Mouse (Mus musculus) yolk sac, embryonic 10.5 days (tissue): ENCODE results near the gene Gm49450.

Source experiments
- DNase-seq: peaks from one replicate; pipeline ENCODE4 v3.0.0-alpha.2; 2017; ENCODE audit warnings: low spot score

Gm49450 gene

DNA sequence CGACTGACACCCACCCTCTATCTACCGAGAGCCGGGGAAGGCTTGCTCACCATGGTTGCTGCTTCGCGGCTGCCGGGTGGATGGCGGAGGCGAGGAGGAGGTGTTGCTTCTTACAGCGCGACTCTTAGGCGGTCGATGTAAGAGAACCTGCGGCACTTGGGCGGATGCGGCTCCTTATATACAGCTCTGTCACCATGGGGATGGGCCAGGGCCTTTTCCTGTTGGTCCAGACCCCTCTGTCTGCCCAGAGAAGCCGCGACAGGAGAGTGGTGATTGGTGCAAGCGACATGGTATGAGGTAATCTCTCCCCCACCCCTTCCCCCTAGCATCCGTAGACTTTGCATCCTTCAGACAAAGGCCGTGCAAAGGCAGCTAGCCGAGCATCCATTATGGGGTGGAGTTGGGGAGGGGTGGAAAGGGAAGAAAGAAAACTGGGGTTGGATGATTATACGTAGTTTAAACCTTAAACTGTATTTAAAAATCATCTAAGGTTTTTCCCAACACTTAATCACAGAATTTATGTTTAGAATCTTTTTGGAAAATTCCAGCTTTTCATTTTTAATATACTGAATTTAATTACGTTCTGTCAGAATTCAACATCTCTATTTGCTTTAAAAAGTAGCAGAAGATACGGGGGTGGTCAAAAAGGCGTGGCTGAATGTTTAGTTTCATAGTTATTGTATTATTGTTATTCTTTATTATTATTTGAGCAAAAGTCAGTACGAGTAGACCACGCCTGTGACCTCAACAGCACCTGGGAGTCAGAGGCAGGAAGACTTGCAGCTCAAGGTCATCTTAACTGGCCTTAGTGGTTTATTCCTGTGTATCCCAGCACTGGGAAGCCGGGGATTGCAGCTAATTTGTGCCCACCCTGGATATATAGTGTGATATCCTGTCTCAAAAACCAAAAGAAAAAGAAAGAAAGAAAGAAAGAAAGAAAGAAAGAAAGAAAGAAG is at the start of gene Gm49450, which contains the start of gene Tuba1a:
Gene Gm49450 (minus strand): TSS at position 151 of the 956 bp plus-strand sequence.
Gene Tuba1a (minus strand): TSS at position 303 of the 956 bp plus-strand sequence.
- peak; percentile 92 for DNase-seq

- DNase-seq: peak; percentile 68
These were observed 48.1 kb upstream of the Gm49450 start for GRCm38 (mm10) chr15:99001451-99001931.

DNA sequence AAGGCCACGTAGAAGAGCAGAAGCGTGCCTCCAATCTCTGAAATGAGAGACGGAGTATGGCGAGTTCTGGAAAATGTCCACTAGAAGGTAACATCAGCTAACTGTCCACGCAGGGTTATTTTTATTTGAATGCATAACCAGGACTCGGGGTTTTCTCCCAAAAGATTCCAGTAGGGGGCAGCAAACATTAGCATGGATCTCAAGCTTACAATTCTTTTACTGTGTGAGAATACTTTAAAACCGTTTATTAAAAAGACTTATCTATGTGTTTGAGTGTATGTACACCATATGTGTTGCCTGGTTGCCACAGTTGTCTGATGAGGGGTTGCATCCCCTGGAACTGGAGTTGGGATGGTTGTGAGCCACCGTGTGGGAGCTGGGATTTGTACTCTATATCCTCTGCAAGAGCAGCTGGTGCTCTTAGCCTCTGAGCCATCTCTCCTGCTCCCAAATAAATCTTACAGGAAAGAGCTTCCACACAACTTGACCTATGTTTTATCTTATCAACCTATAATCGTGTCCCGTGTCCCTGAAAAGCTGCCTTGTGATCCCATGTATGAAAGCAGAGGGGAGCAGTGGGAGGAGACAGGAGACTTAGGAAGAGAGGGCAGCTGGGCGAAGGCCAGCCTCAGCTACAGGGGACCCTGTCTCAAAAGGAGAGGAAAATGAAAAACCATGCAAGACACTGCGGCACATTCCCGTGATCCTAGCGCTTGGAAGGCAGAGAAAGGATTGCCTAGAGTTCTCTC is 47.4 kb upstream of the Gm49450 start:
- peak; percentile 42 for DNase-seq

GRCm38 (mm10) chr15:98998775-98999157 is 45.4 kb upstream of the Gm49450 start:
- no peak for DNase-seq

GRCm38 (mm10) chr15:98997938-98998774 is 44.8 kb upstream of the Gm49450 start:
- no peak for DNase-seq

DNA sequence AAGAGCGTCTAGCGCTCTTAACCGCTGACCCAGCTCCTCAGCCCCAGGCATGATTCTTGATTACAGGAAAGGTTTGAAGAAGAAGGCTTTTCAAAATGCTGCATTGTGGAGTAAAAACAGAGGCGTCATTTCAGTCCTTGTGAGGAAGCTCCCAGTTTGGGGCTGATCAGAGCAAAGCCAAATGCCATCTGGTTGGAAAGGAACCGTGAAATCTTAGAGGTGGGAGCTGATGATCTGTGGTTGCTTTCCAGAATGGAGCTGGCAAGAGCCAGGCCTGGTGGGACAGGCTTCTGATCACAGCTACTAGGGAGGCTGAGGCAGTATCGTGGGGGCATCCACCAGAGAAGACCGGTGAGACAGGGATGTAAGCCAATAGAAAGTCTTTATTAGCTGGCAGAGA is 43.5 kb upstream of the Gm49450 start:
- DNase-seq: no peak

GRCm38 (mm10) chr15:98994957-98995520 is 41.7 kb upstream of the Gm49450 start:
- DNase-seq: no peak

DNA sequence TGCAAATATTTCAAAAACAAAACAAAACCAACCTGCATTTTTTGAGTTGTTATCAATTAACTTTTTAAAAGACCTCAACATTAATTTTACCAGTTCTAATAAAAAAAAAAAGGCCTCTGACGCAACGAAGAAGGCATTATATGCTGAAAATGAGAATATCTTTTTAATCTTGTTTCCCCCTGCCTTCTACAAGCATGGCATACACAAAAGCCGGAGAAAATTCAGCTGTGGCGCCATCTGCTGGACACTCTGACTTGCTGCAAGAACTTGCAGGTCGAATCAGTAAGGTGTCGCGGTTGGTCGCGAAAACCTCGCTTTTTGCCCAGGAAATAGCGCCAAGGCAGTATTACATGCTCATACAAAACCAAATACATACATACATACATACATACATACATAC is 40.5 kb upstream of the Gm49450 start:
- peak; percentile 83 for DNase-seq

DNA sequence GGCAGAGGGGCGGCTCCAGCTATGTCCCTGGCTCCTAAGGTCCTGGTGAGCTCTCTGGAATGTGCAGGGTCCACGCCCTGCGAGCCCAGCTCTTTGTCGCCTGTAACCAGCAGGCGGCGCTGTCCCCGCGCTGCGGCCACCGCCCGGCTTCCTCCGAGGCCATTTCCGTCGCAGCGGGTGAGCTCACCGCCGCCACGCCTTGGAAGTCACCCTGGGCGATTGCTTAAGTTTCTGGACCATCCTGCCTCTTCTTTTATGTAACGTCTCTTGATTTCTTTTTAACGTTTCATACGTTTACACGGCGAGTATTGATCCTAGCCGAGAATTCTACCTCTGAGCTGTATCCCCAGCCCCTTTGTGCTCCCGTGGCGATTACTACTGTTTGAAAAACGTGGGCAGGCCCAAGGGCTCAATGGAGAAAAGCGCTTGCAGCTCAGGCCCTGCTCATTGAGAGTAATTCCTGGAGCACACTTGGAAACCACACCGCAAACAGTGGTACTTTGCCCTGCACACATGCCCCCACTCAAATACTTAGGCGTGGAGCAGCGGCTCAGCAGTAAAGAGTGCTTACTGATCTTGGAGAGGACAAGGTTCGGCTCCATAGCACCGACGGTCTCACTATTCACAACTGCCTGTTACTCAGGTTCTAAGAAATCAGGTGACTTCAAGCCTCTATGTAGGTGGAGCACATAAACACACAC is 39.9 kb upstream of the Gm49450 start:
- peak; percentile 92 for DNase-seq

GRCm38 (mm10) chr15:98992086-98992912 is 38.9 kb upstream of the Gm49450 start:
- peak; percentile 55 for DNase-seq

GRCm38 (mm10) chr15:98991540-98992050 is 38.2 kb upstream of the Gm49450 start:
- DNase-seq: no peak

DNA sequence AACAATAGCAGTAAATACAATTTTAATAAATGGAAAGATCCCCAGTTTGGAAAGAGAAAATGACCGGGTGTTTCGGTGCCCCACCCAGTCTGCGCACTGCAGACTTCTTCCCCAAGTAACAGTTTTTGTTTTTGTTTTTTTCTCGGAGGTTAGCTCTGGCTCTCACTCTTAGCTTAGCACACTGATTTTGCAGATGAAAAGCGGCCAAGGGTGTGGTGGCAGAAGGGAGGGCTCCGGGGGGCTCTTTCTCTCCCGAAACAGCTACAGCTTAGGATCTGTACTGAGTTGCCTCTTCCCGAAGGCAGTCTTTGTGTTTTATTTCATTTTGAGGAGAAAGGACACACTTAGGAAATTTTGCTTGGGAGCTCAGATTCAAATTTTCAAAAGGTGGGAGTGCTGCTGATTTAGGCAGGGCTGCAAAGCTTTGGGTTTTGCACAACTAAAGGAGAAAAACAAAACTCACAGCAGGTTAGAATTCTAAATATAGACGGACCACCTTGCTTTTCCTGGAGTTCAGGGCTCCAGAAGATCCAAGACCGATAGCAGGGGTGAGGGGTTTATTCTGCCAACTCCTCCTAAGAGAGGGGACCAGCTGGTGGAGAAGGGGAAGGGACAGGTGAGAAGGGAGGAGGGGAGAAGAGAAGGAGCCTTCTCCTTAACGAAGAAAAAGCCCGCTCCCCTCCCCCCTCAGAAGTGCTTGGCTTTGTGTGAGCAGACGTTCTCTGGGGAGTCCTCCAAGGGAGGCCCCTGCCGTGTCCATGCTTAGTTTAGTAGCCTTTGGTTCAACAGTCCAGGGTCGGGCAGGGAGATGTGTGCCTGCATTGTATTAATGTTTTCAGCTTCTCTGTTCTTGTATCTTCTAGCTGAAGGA is 37.6 kb upstream of the Gm49450 start:
- no peak for DNase-seq

DNA sequence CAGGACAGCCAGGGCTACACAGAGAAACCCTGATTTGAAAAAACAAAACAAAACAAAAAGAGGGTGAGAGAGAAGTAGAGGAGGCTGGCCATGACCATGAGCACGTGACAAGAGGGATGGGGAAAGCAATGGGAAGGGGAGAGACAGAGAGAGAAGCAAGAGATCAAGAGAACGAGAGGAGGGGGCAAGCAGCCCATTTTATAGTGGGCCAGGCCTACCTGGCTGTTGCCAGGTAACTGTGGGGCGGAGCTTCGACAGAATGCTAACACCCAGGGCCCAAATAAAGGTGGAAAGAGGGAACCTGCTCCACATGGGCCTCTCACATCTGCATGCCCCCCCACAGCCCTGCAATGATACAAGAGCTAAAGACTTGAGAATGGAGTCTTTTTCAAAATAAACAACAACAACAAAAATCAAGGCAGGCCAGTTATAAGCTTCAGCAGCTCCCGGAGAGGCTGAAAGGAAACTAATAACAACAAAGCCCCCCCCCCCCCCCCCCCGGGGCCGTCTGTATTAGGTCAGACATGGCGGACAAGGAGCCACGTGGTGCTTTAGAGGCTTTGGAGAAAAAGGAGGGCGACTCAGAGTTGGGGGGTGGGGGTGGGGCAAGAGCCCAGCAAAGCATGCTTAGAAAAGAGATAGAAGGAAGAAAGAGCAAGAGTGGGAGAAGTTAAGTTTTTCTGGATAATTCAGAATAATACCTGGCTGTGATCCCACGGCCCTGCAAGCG is 36.5 kb upstream of the Gm49450 start:
- DNase-seq: no peak

DNA sequence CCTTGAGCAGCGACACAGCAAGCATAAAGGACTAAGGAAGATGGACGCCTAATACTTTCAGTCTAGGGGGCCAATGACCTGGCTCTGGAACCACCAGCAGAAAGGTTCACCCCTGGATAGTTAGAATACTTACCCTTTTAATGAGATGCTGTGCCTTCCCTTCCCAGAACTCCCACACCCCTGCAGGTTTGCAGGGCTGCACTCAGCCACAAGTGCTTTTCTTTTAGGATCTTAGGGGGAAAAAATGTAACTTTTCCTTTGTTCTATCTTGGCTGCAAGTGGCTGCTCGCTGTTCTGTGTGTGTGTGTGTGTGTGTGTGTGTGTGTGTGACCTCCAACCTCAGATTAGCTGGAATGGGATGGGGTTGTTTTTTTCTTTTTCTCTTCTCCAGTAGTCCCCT is 35.4 kb upstream of the Gm49450 start:
- DNase-seq: no peak

DNA sequence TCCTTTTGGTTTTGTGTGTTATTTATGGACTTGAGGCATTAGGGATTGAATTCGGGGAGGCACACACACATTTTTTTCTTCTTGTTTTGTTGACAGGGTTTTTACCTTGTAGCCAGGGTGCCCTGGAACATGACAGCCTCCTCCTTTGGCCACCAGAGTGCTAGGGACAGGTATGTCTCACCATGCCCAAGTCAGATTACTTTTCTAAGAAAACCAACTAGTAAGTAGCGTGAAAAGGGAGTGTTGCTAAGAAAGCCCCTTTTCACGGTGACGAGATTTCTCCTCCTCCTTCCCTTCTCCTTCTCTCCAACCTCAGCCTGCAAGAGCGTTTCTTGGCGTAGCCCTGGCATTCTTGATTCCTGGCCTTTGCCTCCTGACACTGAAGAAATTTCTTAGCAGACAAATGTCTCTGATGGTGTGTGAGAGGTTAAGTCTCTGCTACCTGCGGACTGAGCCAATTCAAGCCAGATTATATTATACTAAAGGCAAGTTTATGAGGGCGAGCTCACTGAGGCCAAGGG is 34.4 kb upstream of the Gm49450 start:
- DNase-seq: no peak

- no peak for DNase-seq
These were observed 33.8 kb upstream of the Gm49450 start for GRCm38 (mm10) chr15:98987077-98987630.

DNA sequence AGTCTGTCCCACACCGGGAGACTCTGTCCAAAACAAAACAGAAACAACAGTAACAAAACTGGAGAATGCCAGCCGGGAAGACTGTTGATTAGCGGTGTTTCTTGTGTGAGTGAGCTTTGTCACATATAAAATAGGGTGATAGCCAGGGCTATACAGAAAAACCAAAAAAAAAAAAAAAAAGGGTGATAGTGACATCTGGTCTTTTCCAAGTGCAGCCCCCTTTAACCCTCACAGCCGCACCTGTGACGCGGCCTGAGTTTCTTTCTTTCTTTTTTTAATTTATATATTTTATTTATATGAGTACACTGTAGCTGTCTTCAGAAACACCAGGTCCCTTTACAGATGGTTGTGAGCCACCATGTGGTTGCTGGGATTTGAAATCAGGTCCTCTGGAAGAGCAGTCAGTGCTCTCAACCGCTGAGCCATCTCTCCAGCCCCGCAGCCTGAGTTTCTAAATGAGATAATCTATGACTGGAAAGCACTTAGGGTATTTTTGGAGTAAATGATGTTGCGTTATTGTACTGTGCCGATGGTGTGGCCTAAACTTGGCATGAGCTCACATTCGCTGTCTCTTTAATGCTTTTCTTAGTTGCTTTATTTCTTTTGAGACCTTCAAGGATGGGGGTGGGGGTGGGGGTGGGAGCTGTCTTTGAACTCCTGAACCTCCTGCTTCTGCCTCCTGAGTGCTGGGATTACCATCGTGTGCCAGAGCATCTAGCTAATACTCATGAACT is 32.8 kb upstream of the Gm49450 start:
- no peak for DNase-seq
